Mouse (Mus musculus): Measurements from ENCODE around the gene Rab27a. TPM values are rescaled to one million over a fixed set of nuclear protein-coding genes. Genes with fewer than 3 reads are reported as not detected.
A peak's percentile ranks its signal among the peaks of the same experiment; 100 is the strongest.

Gene Rab27a
- polyA plus RNA-seq, 1 experiment from 2014 or later = 2.9 TPM

GRCm38 (mm10) chr9:73079801-73080325 lies 35.2 kb downstream of the Rab27a start:
- Histone ChIP-seq H3K27ac (no peak overlapping the region), H3K4me1 (no peaks in the 10 kb centered on the region), H3K27me3 (no peaks in the 10 kb centered on the region), H3K36me3 (no peaks in the 10 kb centered on the region), H3K9me3 (replicated peaks) (no peaks in the 10 kb centered on the region), H3K4me3 (no peak overlapping the region), H3K4me2 (replicated peaks) (no peak overlapping the region), H3K9ac (no peak overlapping the region)
- no peak for ATAC-seq (ENCODE audit: low FRiP score)
- 40% methylated on average over 7 of the region's 7 CpGs for WGBS

GRCm38 (mm10) chr9:73082291-73083000 lies 37.8 kb downstream of the Rab27a start:
- no peaks in the 10 kb centered on the region for H3K27me3 ChIP-seq
- WGBS = 82% methylated on average over 8 of the region's 8 CpGs
- no peak for ATAC-seq (ENCODE audit: low FRiP score)
- no peak overlapping the region for H3K4me2 ChIP-seq (replicated peaks)
- H3K27ac ChIP-seq = no peak overlapping the region
- no peaks in the 10 kb centered on the region for H3K4me1 ChIP-seq
- no peaks in the 10 kb centered on the region for H3K36me3 ChIP-seq
- H3K9ac ChIP-seq = no peak overlapping the region
- no peaks in the 10 kb centered on the region for H3K9me3 ChIP-seq (replicated peaks)
- H3K4me3 ChIP-seq = no peak overlapping the region

- 69% methylated on average over 6 of the region's 6 CpGs for WGBS
- no peak for ATAC-seq (ENCODE audit: low FRiP score)
- no peaks in the 10 kb centered on the region for H3K27me3 ChIP-seq
- no peak overlapping the region for H3K9ac ChIP-seq
- H3K27ac ChIP-seq = no peak overlapping the region
- no peak overlapping the region for H3K4me3 ChIP-seq
- no peaks in the 10 kb centered on the region for H3K9me3 ChIP-seq (replicated peaks)
- no peaks in the 10 kb centered on the region for H3K36me3 ChIP-seq
- no peaks in the 10 kb centered on the region for H3K4me1 ChIP-seq
- H3K4me2 ChIP-seq (replicated peaks) = no peak overlapping the region
These were observed 39.3 kb downstream of the Rab27a start for GRCm38 (mm10) chr9:73083956-73084355.

GRCm38 (mm10) chr9:73085845-73086244 lies 41.2 kb downstream of the Rab27a start:
- no peaks in the 10 kb centered on the region for H3K9me3 ChIP-seq (replicated peaks)
- H3K4me2 ChIP-seq (replicated peaks) = no peak overlapping the region
- no peak overlapping the region for H3K27ac ChIP-seq
- H3K4me1 ChIP-seq = no peaks in the 10 kb centered on the region
- H3K4me3 ChIP-seq = no peak overlapping the region
- H3K27me3 ChIP-seq = no peaks in the 10 kb centered on the region
- H3K9ac ChIP-seq = no peak overlapping the region
- WGBS = 85% methylated on average over 6 of the region's 6 CpGs
- no peaks in the 10 kb centered on the region for H3K36me3 ChIP-seq
- no peak for ATAC-seq (ENCODE audit: low FRiP score)

GRCm38 (mm10) chr9:73087121-73087520 lies 42.5 kb downstream of the Rab27a start:
- Histone ChIP-seq H3K4me3 (no peak overlapping the region), H3K9ac (no peak overlapping the region), H3K36me3 (no peaks in the 10 kb centered on the region), H3K9me3 (replicated peaks) (no peaks in the 10 kb centered on the region), H3K4me2 (replicated peaks) (no peak overlapping the region), H3K27ac (no peak overlapping the region), H3K4me1 (no peaks in the 10 kb centered on the region), H3K27me3 (no peaks in the 10 kb centered on the region)
- WGBS = 59% methylated on average over 8 of the region's 8 CpGs
- no peak for ATAC-seq (ENCODE audit: low FRiP score)

GRCm38 (mm10) chr9:73087581-73087980 lies 42.9 kb downstream of the Rab27a start:
- no peak overlapping the region for H3K4me3 ChIP-seq
- H3K9ac ChIP-seq = no peak overlapping the region
- ATAC-seq (ENCODE audit: low FRiP score) = no peak
- H3K27me3 ChIP-seq = peaks cover under 1% of the 10 kb centered on the region; the same call in 1 of the 2 replicates
- no peaks in the 10 kb centered on the region for H3K4me1 ChIP-seq
- H3K9me3 ChIP-seq (replicated peaks) = no peaks in the 10 kb centered on the region
- 86% methylated on average over 5 of the region's 5 CpGs for WGBS
- no peak overlapping the region for H3K27ac ChIP-seq
- no peaks in the 10 kb centered on the region for H3K36me3 ChIP-seq
- no peak overlapping the region for H3K4me2 ChIP-seq (replicated peaks)

GRCm38 (mm10) chr9:73089222-73089920 lies 44.7 kb downstream of the Rab27a start:
- 78% methylated on average over 16 of the region's 16 CpGs for WGBS
- Histone ChIP-seq H3K36me3 (no peaks in the 10 kb centered on the region), H3K9me3 (replicated peaks) (no peaks in the 10 kb centered on the region), H3K27me3 (peaks cover 4% of the 10 kb centered on the region; the same call in 1 of the 2 replicates), H3K9ac (no peak overlapping the region), H3K4me1 (no peaks in the 10 kb centered on the region), H3K4me3 (no peak overlapping the region), H3K4me2 (replicated peaks) (no peak overlapping the region), H3K27ac (no peak overlapping the region)
- no peak for ATAC-seq (ENCODE audit: low FRiP score)

- Histone ChIP-seq H3K36me3 (no peaks in the 10 kb centered on the region), H3K9me3 (replicated peaks) (no peaks in the 10 kb centered on the region), H3K27me3 (peaks cover 7% of the 10 kb centered on the region; the same call in 1 of the 2 replicates), H3K27ac (no peak overlapping the region), H3K4me3 (no peak overlapping the region), H3K4me1 (peaks cover 3% of the 10 kb centered on the region; the same call in 1 of the 2 replicates), H3K4me2 (replicated peaks) (no peak overlapping the region), H3K9ac (no peak overlapping the region)
- 76% methylated on average over 10 of the region's 10 CpGs for WGBS
- no peak for ATAC-seq (ENCODE audit: low FRiP score)
These were observed 45.5 kb downstream of the Rab27a start for GRCm38 (mm10) chr9:73090121-73090520.

- H3K4me1 ChIP-seq = peaks cover 3% of the 10 kb centered on the region; the same call in 1 of the 2 replicates
- 0% methylated on average over 1 of the region's 1 CpGs for WGBS
- no peak for ATAC-seq (ENCODE audit: low FRiP score)
These were observed 47.1 kb downstream of the Rab27a start for GRCm38 (mm10) chr9:73091747-73092146.

GRCm38 (mm10) chr9:73094580-73094979 lies 49.9 kb downstream of the Rab27a start:
- Histone ChIP-seq H3K4me1 (peaks cover 3% of the 10 kb centered on the region; the same call in 1 of the 2 replicates), H3K27ac (no peak overlapping the region), H3K4me3 (no peak overlapping the region), H3K36me3 (no peaks in the 10 kb centered on the region), H3K27me3 (peaks cover 9% of the 10 kb centered on the region; the same call in 1 of the 2 replicates), H3K9me3 (replicated peaks) (no peaks in the 10 kb centered on the region), H3K4me2 (replicated peaks) (peak overlapping the region; percentile 29; the same call in 1 of the 2 replicates), H3K9ac (no peak overlapping the region)
- WGBS = 44% methylated on average over 17 of the region's 17 CpGs
- 0 out of 2 replicates have a peak, but pooled peaks have one; percentile 50 for ATAC-seq (ENCODE audit: low FRiP score)

More at GRCm38 (mm10) chr9:73091747-73092146, 47.1 kb downstream of the Rab27a start:
- Histone ChIP-seq H3K36me3 (no peaks in the 10 kb centered on the region), H3K9ac (no peak overlapping the region), H3K9me3 (replicated peaks) (no peaks in the 10 kb centered on the region), H3K4me3 (no peak overlapping the region), H3K4me2 (replicated peaks) (no peak overlapping the region), H3K27ac (no peak overlapping the region), H3K27me3 (peaks cover 9% of the 10 kb centered on the region; the same call in 1 of the 2 replicates)

GRCm38 (mm10) chr9:73097898-73098297 lies 53.2 kb downstream of the Rab27a start:
- Histone ChIP-seq H3K27me3 (peaks cover 19% of the 10 kb centered on the region), H3K4me1 (peaks cover 3% of the 10 kb centered on the region; the same call in 1 of the 2 replicates), H3K4me3 (no peak overlapping the region), H3K27ac (no peak overlapping the region), H3K4me2 (replicated peaks) (no peak overlapping the region), H3K9ac (no peak overlapping the region), H3K36me3 (no peaks in the 10 kb centered on the region), H3K9me3 (replicated peaks) (no peaks in the 10 kb centered on the region)
- 88% methylated on average over 2 of the region's 2 CpGs for WGBS
- no peak for ATAC-seq (ENCODE audit: low FRiP score)

- peaks cover 50% of the 10 kb centered on the region for H3K27me3 ChIP-seq
These were observed 56.9 kb downstream of the Rab27a start, which contains the start of gene Khdc3 for GRCm38 (mm10) chr9:73101536-73101935. Khdc3 (plus strand) TSS chr9:73101836.

More at GRCm38 (mm10) chr9:73101536-73101935, 56.9 kb downstream of the Rab27a start, which contains the start of gene Khdc3:
- ATAC-seq (ENCODE audit: low FRiP score) = no peak
- Histone ChIP-seq H3K9ac (no peak within 1 kb of the TSS), H3K9me3 (replicated peaks) (no peaks in the 10 kb centered on the region), H3K27ac (no peak within 1 kb of the TSS), H3K4me2 (replicated peaks) (no peak within 1 kb of the TSS), H3K4me3 (no peak within 1 kb of the TSS), H3K4me1 (peaks cover 8% of the 10 kb centered on the region), H3K36me3 (no peaks in the 10 kb centered on the region)
- WGBS = 90% methylated on average over 5 of the region's 5 CpGs
